Mouse (Mus musculus): Measurements from ENCODE around the gene Copz2.

GRCm38 (mm10) chr11:96805606-96806005 is 44.1 kb upstream of the Copz2 start:
- TF ChIP-seq CTCF (IDR thresholded peaks at IDR 0.05; ENCODE audit: low read depth, low read length) (no peak), POLR2AphosphoS5 (IDR thresholded peaks at IDR 0.05; ENCODE audit: insufficient replicate concordance, low read depth, low read length) (no peak), GATA2 (IDR thresholded peaks at IDR 0.05; ENCODE audit: borderline replicate concordance, low read depth, low read length) (no peak), GATA1 (IDR thresholded peaks at IDR 0.05; ENCODE audit: borderline replicate concordance, low read length) (no peak), TAL1 (conservative IDR thresholded peaks at IDR 0.05; ENCODE audit: low read depth, low read length) (no peak)
